Mouse (Mus musculus): ENCODE results near the gene Zfp580. TPM values are rescaled to one million over a fixed set of nuclear protein-coding genes. Genes with fewer than 3 reads are reported as not detected.
"Not testable (repeated sequence)": the region's sequence is repeated elsewhere in the genome, so short reads cannot be mapped to it uniquely, and the experiment has no call there.

Zfp580 gene
- polyA plus RNA-seq, 1 experiment from 2014 or later, result 30.4 TPM

GRCm38 (mm10) chr7:5064886-5065285 lies 13.5 kb downstream of the Zfp580 start:
- no peak for DNase-seq (ENCODE audit: low spot score)
- no peak overlapping the region for H3K27ac ChIP-seq (ENCODE audit: low read length)
- H3K27me3 ChIP-seq (replicated peaks; ENCODE audit: insufficient read depth, low read length), result no peaks in the 10 kb centered on the region
- no peaks in the 10 kb centered on the region for H3K9me3 ChIP-seq (ENCODE audit: low read length)
- TF ChIP-seq CTCF (IDR thresholded peaks at IDR 0.05) (no peak), EP300 (IDR thresholded peaks at IDR 0.05) (no peak)
- peaks cover 11% of the 10 kb centered on the region; the same call in 1 of the 2 replicates for H3K4me1 ChIP-seq (ENCODE audit: insufficient read depth, low read depth, low read length)
- no peak overlapping the region for H3K4me2 ChIP-seq (replicated peaks; ENCODE audit: low read depth, low read length)
- H3K9ac ChIP-seq (replicated peaks; ENCODE audit: low read depth), result no peak overlapping the region
- no peak overlapping the region for H3K4me3 ChIP-seq (ENCODE audit: low read depth, low read length)
- H3K36me3 ChIP-seq (ENCODE audit: insufficient read depth, low read length), result peaks cover 5% of the 10 kb centered on the region; the same call in 1 of the 2 replicates
- 93% methylated on average over 6 of the region's 6 CpGs for WGBS
- no peak for ATAC-seq

GRCm38 (mm10) chr7:5073586-5073985 lies 22.2 kb downstream of the Zfp580 start:
- Histone ChIP-seq H3K9me3 (ENCODE audit: low read length) (no peaks in the 10 kb centered on the region), H3K4me1 (ENCODE audit: insufficient read depth, low read depth, low read length) (no peaks in the 10 kb centered on the region), H3K4me3 (ENCODE audit: low read depth, low read length) (no peak overlapping the region), H3K36me3 (ENCODE audit: insufficient read depth, low read length) (peaks cover 45% of the 10 kb centered on the region), H3K9ac (replicated peaks; ENCODE audit: low read depth) (no peak overlapping the region), H3K27me3 (replicated peaks; ENCODE audit: insufficient read depth, low read length) (no peaks in the 10 kb centered on the region), H3K27ac (ENCODE audit: low read length) (no peak overlapping the region), H3K4me2 (replicated peaks; ENCODE audit: low read depth, low read length) (no peak overlapping the region)
- TF ChIP-seq CTCF (IDR thresholded peaks at IDR 0.05) (no peak), EP300 (IDR thresholded peaks at IDR 0.05) (no peak)
- WGBS, result 69% methylated on average over 1 of the region's 1 CpGs
- DNase-seq (ENCODE audit: low spot score), result no peak
- no peak for ATAC-seq

GRCm38 (mm10) chr7:5074984-5075383 lies 23.6 kb downstream of the Zfp580 start:
- Histone ChIP-seq H3K9ac (replicated peaks; ENCODE audit: low read depth) (no peak overlapping the region), H3K27ac (ENCODE audit: low read length) (no peak overlapping the region), H3K9me3 (ENCODE audit: low read length) (no peaks in the 10 kb centered on the region), H3K4me3 (ENCODE audit: low read depth, low read length) (no peak overlapping the region), H3K27me3 (replicated peaks; ENCODE audit: insufficient read depth, low read length) (no peaks in the 10 kb centered on the region), H3K4me1 (ENCODE audit: insufficient read depth, low read depth, low read length) (no peaks in the 10 kb centered on the region), H3K36me3 (ENCODE audit: insufficient read depth, low read length) (peaks cover 45% of the 10 kb centered on the region), H3K4me2 (replicated peaks; ENCODE audit: low read depth, low read length) (no peak overlapping the region)
- TF ChIP-seq CTCF (IDR thresholded peaks at IDR 0.05) (no peak), EP300 (IDR thresholded peaks at IDR 0.05) (no peak)
- DNase-seq (ENCODE audit: low spot score), result no peak
- no peak for ATAC-seq
- WGBS, result 91% methylated on average over 5 of the region's 5 CpGs

GRCm38 (mm10) chr7:5076931-5077330 lies 25.6 kb downstream of the Zfp580 start:
- TF ChIP-seq EP300 (IDR thresholded peaks at IDR 0.05), result no peak
- TF ChIP-seq CTCF (IDR thresholded peaks at IDR 0.05), result no peak
- no peaks in the 10 kb centered on the region for H3K9me3 ChIP-seq (ENCODE audit: low read length)
- 82% methylated on average over 2 of the region's 2 CpGs for WGBS
- H3K4me3 ChIP-seq (ENCODE audit: low read depth, low read length), result no peak overlapping the region
- H3K9ac ChIP-seq (replicated peaks; ENCODE audit: low read depth), result no peak overlapping the region
- ATAC-seq (no peak), DNase-seq (ENCODE audit: low spot score) (no peak)
- no peak overlapping the region for H3K27ac ChIP-seq (ENCODE audit: low read length)
- H3K4me2 ChIP-seq (replicated peaks; ENCODE audit: low read depth, low read length), result no peak overlapping the region
- peaks cover 7% of the 10 kb centered on the region for H3K4me1 ChIP-seq (ENCODE audit: insufficient read depth, low read depth, low read length)
- peaks cover 34% of the 10 kb centered on the region; the same call in 1 of the 2 replicates for H3K36me3 ChIP-seq (ENCODE audit: insufficient read depth, low read length)
- H3K27me3 ChIP-seq (replicated peaks; ENCODE audit: insufficient read depth, low read length), result no peaks in the 10 kb centered on the region

- H3K36me3 ChIP-seq (ENCODE audit: insufficient read depth, low read length), result peaks cover 16% of the 10 kb centered on the region; the same call in 1 of the 2 replicates
- H3K4me2 ChIP-seq (replicated peaks; ENCODE audit: low read depth, low read length), result peak overlapping the region; percentile 70
- H3K27me3 ChIP-seq (replicated peaks; ENCODE audit: insufficient read depth, low read length); H3K4me1 ChIP-seq (ENCODE audit: insufficient read depth, low read depth, low read length); ATAC-seq; DNase-seq (ENCODE audit: low spot score); H3K9me3 ChIP-seq (ENCODE audit: low read length): not testable (repeated sequence)
- peak overlapping the region; percentile 69 for H3K4me3 ChIP-seq (ENCODE audit: low read depth, low read length)
- 22% methylated on average over 7 of the region's 13 CpGs for WGBS
- H3K27ac ChIP-seq (ENCODE audit: low read length), result peak overlapping the region; percentile 90
- H3K9ac ChIP-seq (replicated peaks; ENCODE audit: low read depth), result 0 out of 2 replicates have a peak overlapping the region, but pooled peaks have one; percentile 34
Observed at GRCm38 (mm10) chr7:5079365-5080009, 28.1 kb downstream of the Zfp580 start.

GRCm38 (mm10) chr7:5080010-5080751 lies 28.8 kb downstream of the Zfp580 start, which contains the start of gene Epn1:
Gene Epn1, plus strand, starts transcription at chr7:5080235.
- DNase-seq (ENCODE audit: low spot score) (peak; percentile 99), ATAC-seq (peak; percentile 99)
- no peaks in the 10 kb centered on the region for H3K27me3 ChIP-seq (replicated peaks; ENCODE audit: insufficient read depth, low read length)
- peak within 1 kb of the TSS; percentile 70 for H3K4me2 ChIP-seq (replicated peaks; ENCODE audit: low read depth, low read length)
- peak within 1 kb of the TSS; percentile 90 for H3K27ac ChIP-seq (ENCODE audit: low read length)
- H3K36me3 ChIP-seq (ENCODE audit: insufficient read depth, low read length), result peaks cover 21% of the 10 kb centered on the region; the same call in 1 of the 2 replicates
- no peaks in the 10 kb centered on the region for H3K9me3 ChIP-seq (ENCODE audit: low read length)
- peak; percentile 22; the same call in 1 of the 2 replicates for TF ChIP-seq EP300 (IDR thresholded peaks at IDR 0.05)
- TF ChIP-seq CTCF (IDR thresholded peaks at IDR 0.05), result no peak
- H3K4me3 ChIP-seq (ENCODE audit: low read depth, low read length), result peak within 1 kb of the TSS; percentile 69
- WGBS, result under 1% methylated on average over 43 of the region's 81 CpGs
- peak within 1 kb of the TSS; percentile 79 for H3K9ac ChIP-seq (replicated peaks; ENCODE audit: low read depth)
- H3K4me1 ChIP-seq (ENCODE audit: insufficient read depth, low read depth, low read length), result peaks cover 7% of the 10 kb centered on the region

Data from lung, postnatal 0 days (tissue).